Mouse (Mus musculus) hindbrain, embryonic 10.5 days (tissue): ENCODE measurements around the gene Uhrf1. TPM values are rescaled to one million over a fixed set of nuclear protein-coding genes. Genes with fewer than 3 reads are reported as not detected.

Experiments used
- DNase-seq: peaks from one replicate; pipeline ENCODE4 v3.0.0-alpha.2; 2017; ENCODE audit warnings: low spot score
- H3K27ac ChIP-seq: fragments of 300-500 bp; sonication (generic); 2 replicates; pipeline ENCODE4 v1.5.1; 2016; ENCODE audit warnings: mild to moderate bottlenecking, moderate library complexity
- H3K27me3 ChIP-seq: fragments of 300-500 bp; sonication (generic); 2 replicates; pipeline ENCODE4 v1.6.1; 2016; ENCODE audit warnings: mild to moderate bottlenecking; ENCODE audit not compliant: poor library complexity, insufficient read depth, severe bottlenecking
- H3K36me3 ChIP-seq: fragments of 300-500 bp; sonication (generic); 2 replicates; pipeline ENCODE4 v1.6.1; 2016; ENCODE audit warnings: mild to moderate bottlenecking, moderate library complexity
- H3K4me1 ChIP-seq: fragments of 300-500 bp; sonication (generic); replicated peaks from 2 replicates; pipeline ENCODE4 v1.6.1; 2016; ENCODE audit warnings: mild to moderate bottlenecking
- H3K4me3 ChIP-seq: fragments of 300-500 bp; sonication (generic); 2 replicates; pipeline ENCODE4 v1.5.1; 2016; ENCODE audit warnings: mild to moderate bottlenecking, moderate library complexity
- H3K9me3 ChIP-seq: fragments of 300-500 bp; sonication (generic); 2 replicates; pipeline ENCODE4 v1.6.1; 2016; ENCODE audit warnings: mild to moderate bottlenecking, moderate library complexity
- WGBS: fragments of 180-500 bp; shearing (Covaris S2); methylation state at CpG from one replicate; pipeline ENCODE4 v1.1.7; 2016; 5-methylcytosine and 5-hydroxymethylcytosine counted together
- polyA plus RNA-seq: library from polyadenylated mRNA; unstranded; fragments of >200 nt; fragmentation: Nextera tagmentation; extraction: Ambion mirVana; gene quantifications from 2 replicates; pipeline ENCODE4 v1.2.1, GENCODE M21; 2016

Gene Uhrf1
- polyA plus RNA-seq, 1 experiment from 2014 or later, result 196 TPM

DNA sequence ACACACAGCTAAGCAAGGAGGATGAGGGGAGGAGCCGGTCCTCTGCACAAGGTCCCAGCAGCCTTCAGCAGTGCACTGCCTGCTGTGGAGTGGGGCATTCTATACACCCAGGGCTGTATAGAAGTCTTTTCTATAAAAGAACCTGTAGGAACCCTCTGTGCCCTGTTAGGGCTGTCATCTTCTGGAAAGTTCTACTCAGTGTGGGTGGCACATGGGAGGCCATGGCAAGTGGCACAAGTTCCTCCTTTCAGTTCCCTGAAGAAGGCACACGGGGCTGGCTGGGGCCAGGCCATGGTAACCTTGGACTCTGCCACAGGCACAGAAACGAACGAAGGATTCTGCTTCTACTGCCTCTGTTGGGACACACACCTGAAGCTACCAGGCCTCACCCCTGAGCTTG, 38.1 kb upstream of the Uhrf1 start:
- DNase-seq, result no peak
- 92% methylated on average over 4 of the region's 4 CpGs for WGBS
- no peak overlapping the region for H3K27ac ChIP-seq
- peaks cover 43% of the 10 kb centered on the region for H3K36me3 ChIP-seq
- no peak overlapping the region for H3K4me3 ChIP-seq
- H3K27me3 ChIP-seq, result no peaks in the 10 kb centered on the region
- H3K9me3 ChIP-seq, result no peaks in the 10 kb centered on the region
- H3K4me1 ChIP-seq, result peaks cover 13% of the 10 kb centered on the region

DNA sequence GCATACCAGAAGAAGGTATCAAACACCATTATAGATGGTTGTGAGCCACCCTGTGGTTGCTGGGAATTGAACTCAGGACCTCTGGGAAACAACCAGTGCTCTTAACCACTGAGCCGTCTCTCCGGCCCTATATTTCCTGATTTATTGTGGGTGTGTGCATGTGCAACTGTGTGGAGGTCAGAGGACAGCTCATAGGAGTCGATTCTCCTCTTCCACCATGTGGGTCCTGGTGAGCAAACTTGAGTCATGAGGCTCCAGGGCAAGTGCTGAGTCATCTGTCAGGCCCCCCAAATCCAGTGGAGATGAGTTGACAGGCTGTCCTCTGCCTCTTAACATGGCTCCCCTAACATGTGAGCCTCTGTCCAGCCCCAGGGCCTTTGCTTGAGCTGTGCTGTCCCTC, 37.3 kb upstream of the Uhrf1 start:
- DNase-seq, result no peak
- Histone ChIP-seq H3K9me3 (no peaks in the 10 kb centered on the region), H3K4me1 (peaks cover 10% of the 10 kb centered on the region), H3K27ac (no peak overlapping the region), H3K27me3 (no peaks in the 10 kb centered on the region), H3K4me3 (no peak overlapping the region), H3K36me3 (peaks cover 43% of the 10 kb centered on the region)
- 87% methylated on average over 3 of the region's 3 CpGs for WGBS

GRCm38 (mm10) chr17:56266271-56266670, 36.9 kb upstream of the Uhrf1 start:
- Histone ChIP-seq H3K9me3 (no peaks in the 10 kb centered on the region), H3K4me1 (peaks cover 10% of the 10 kb centered on the region), H3K4me3 (no peak overlapping the region), H3K27ac (no peak overlapping the region), H3K27me3 (no peaks in the 10 kb centered on the region), H3K36me3 (peaks cover 43% of the 10 kb centered on the region)
- no peak for DNase-seq
- WGBS, result 64% methylated on average over 3 of the region's 3 CpGs

DNA sequence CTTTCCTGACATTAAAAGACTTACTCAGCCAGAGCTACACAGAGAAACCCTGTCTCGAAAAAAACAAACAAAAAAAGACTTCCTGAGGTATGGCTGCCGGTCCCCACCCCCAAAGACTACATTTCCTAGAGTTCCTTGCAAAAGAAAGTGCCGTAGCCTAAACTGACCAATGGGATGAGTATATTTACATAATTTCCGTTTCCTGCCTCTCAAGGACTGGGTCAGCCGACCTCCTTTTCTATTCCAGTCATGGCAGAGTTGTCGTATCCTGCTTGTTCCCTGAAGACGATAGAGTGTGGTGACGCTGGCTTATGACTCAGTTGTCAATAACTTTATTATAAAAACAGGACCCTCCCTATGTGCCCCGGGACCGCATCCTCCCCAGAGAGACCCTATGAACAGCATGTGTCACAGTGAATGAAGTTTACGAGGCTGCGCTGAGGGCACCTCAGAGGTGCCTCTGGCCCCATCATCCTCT, 33.9 kb upstream of the Uhrf1 start:
- peak; percentile 58 for DNase-seq
- Histone ChIP-seq H3K27ac (peak overlapping the region; percentile 88), H3K36me3 (peaks cover 31% of the 10 kb centered on the region), H3K9me3 (no peaks in the 10 kb centered on the region), H3K4me3 (peak overlapping the region; percentile 52), H3K4me1 (peaks cover 7% of the 10 kb centered on the region), H3K27me3 (no peaks in the 10 kb centered on the region)
- 25% methylated on average over 12 of the region's 12 CpGs for WGBS

DNA sequence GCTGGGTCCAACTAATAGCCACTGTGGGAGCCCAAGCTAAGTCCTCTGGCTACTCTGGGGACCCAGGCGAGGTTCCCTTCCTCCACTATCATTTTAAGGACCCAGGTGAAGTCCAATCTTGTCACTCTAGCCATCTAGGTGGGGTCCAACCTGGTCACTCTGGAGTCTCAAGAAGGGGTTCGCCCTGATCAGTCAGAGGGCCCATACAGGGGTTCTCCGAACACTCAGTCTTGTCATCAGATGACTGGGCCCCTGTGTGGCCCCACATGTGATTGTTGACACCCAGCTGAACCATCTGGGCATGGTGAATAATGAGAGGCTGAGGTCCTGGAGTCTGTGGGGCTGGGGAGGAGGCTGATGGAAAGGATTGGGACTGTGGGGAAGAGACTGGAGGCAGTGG, 33.4 kb upstream of the Uhrf1 start:
- Histone ChIP-seq H3K36me3 (peaks cover 29% of the 10 kb centered on the region), H3K9me3 (no peaks in the 10 kb centered on the region), H3K4me1 (peaks cover 7% of the 10 kb centered on the region), H3K27me3 (no peaks in the 10 kb centered on the region), H3K27ac (peak overlapping the region; percentile 88), H3K4me3 (peak overlapping the region; percentile 52)
- WGBS, result 72% methylated on average over 3 of the region's 3 CpGs
- no peak for DNase-seq

- no peak overlapping the region for H3K27ac ChIP-seq
- 84% methylated on average over 12 of the region's 12 CpGs for WGBS
Measured at GRCm38 (mm10) chr17:56271609-56272253, 31.4 kb upstream of the Uhrf1 start.

GRCm38 (mm10) chr17:56272644-56273043, 30.5 kb upstream of the Uhrf1 start:
- H3K4me3 ChIP-seq, result no peak overlapping the region
- H3K27me3 ChIP-seq, result no peaks in the 10 kb centered on the region
- H3K27ac ChIP-seq, result no peak overlapping the region
- H3K36me3 ChIP-seq, result peaks cover 22% of the 10 kb centered on the region
- WGBS, result 77% methylated on average over 3 of the region's 3 CpGs
- DNase-seq, result no peak
- H3K9me3 ChIP-seq, result no peaks in the 10 kb centered on the region
- peaks cover 28% of the 10 kb centered on the region for H3K4me1 ChIP-seq

More at GRCm38 (mm10) chr17:56271609-56272253, 31.4 kb upstream of the Uhrf1 start:
- Histone ChIP-seq H3K4me3 (no peak overlapping the region), H3K4me1 (peaks cover 19% of the 10 kb centered on the region), H3K36me3 (peaks cover 22% of the 10 kb centered on the region), H3K27me3 (no peaks in the 10 kb centered on the region), H3K9me3 (no peaks in the 10 kb centered on the region)
- no peak for DNase-seq

GRCm38 (mm10) chr17:56273482-56273881, 29.6 kb upstream of the Uhrf1 start:
- Histone ChIP-seq H3K4me1 (peaks cover 30% of the 10 kb centered on the region), H3K27ac (no peak overlapping the region), H3K36me3 (peaks cover 22% of the 10 kb centered on the region), H3K4me3 (no peak overlapping the region), H3K27me3 (no peaks in the 10 kb centered on the region), H3K9me3 (no peaks in the 10 kb centered on the region)
- no peak for DNase-seq
- WGBS, result 89% methylated on average over 7 of the region's 7 CpGs

GRCm38 (mm10) chr17:56273986-56274385, 29.1 kb upstream of the Uhrf1 start:
- Histone ChIP-seq H3K36me3 (peaks cover 26% of the 10 kb centered on the region), H3K4me1 (peaks cover 30% of the 10 kb centered on the region), H3K27ac (no peak overlapping the region), H3K9me3 (no peaks in the 10 kb centered on the region), H3K27me3 (no peaks in the 10 kb centered on the region), H3K4me3 (no peak overlapping the region)
- WGBS, result 88% methylated on average over 5 of the region's 5 CpGs
- no peak for DNase-seq

DNA sequence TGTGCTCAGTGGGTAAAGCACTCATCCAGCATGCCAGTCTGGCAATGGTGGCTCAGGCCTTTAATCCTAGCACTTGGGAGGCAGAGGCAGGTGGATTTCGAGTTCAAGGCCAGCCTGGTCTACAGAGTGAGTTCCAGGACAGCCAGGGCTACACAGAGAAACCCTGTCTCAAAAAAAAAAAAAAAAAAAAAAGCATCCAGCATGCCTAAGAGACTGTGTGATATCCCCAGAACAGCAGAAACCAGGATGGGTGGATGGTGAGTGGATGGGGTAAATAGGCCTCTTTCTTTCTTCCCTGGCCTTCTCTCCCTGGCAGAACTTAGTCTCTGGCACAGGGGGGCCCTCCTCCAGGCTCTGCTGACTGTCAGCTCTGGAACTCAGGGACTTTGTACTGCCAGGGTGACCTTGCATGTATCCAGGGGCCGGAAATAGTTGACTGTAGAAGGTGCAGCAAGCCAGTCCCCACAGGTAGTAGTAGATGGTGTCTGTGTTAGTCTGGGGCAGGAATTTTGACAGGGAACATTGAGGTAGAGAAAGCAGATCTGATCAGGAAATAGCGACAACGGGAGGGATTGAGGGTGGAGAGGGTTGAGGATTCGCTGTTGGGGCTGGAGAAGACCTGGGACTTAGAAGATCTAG, 27.2 kb upstream of the Uhrf1 start:
- Histone ChIP-seq H3K27me3 (no peaks in the 10 kb centered on the region), H3K4me3 (peak overlapping the region; percentile 62), H3K4me1 (peaks cover 22% of the 10 kb centered on the region), H3K9me3 (no peaks in the 10 kb centered on the region), H3K27ac (peak overlapping the region; percentile 85), H3K36me3 (peaks cover 28% of the 10 kb centered on the region)
- 29% methylated on average over 5 of the region's 5 CpGs for WGBS
- DNase-seq, result no peak

GRCm38 (mm10) chr17:56276643-56277566, 26.2 kb upstream of the Uhrf1 start, which contains the start of gene Ticam1:
Ticam1 (minus strand) TSS chr17:56276786.
- peaks cover 22% of the 10 kb centered on the region for H3K4me1 ChIP-seq
- H3K4me3 ChIP-seq, result peak within 1 kb of the TSS; percentile 62
- H3K36me3 ChIP-seq, result peaks cover 27% of the 10 kb centered on the region
- H3K27ac ChIP-seq, result peak within 1 kb of the TSS; percentile 85
- DNase-seq, result peak; percentile 94
- WGBS, result 8% methylated on average over 21 of the region's 21 CpGs
- H3K9me3 ChIP-seq, result no peaks in the 10 kb centered on the region
- no peaks in the 10 kb centered on the region for H3K27me3 ChIP-seq

GRCm38 (mm10) chr17:56277567-56277893, 25.6 kb upstream of the Uhrf1 start:
- H3K4me3 ChIP-seq, result peak overlapping the region; percentile 62
- DNase-seq, result no peak
- no peaks in the 10 kb centered on the region for H3K9me3 ChIP-seq
- H3K4me1 ChIP-seq, result peaks cover 22% of the 10 kb centered on the region
- peak overlapping the region; percentile 85 for H3K27ac ChIP-seq
- no peaks in the 10 kb centered on the region for H3K27me3 ChIP-seq
- WGBS, result 51% methylated on average over 2 of the region's 2 CpGs
- H3K36me3 ChIP-seq, result peaks cover 26% of the 10 kb centered on the region

GRCm38 (mm10) chr17:56278340-56278739, 24.8 kb upstream of the Uhrf1 start:
- H3K27ac ChIP-seq, result no peak overlapping the region
- H3K9me3 ChIP-seq, result no peaks in the 10 kb centered on the region
- 92% methylated on average over 5 of the region's 5 CpGs for WGBS
- no peak overlapping the region for H3K4me3 ChIP-seq
- H3K27me3 ChIP-seq, result no peaks in the 10 kb centered on the region
- no peak for DNase-seq
- peaks cover 34% of the 10 kb centered on the region for H3K36me3 ChIP-seq
- peaks cover 22% of the 10 kb centered on the region for H3K4me1 ChIP-seq
